Mouse (Mus musculus): Measurements from ENCODE around the gene Pabpc4l. TPM values are rescaled to one million over a fixed set of nuclear protein-coding genes. Genes with fewer than 3 reads are reported as not detected.

Gene Pabpc4l
- not detected in 4 replicates for total RNA-seq (2023; ENCODE audit: inconsistent age)

GRCm38 (mm10) chr3:46447481-46448265 is at the start of gene Pabpc4l:
Gene Pabpc4l (minus strand): TSS chr3:46448219.

Measured in B cell, adult (primary cell).